Mouse (Mus musculus) embryo, embryonic 10.5 days (tissue): Measurements from ENCODE around the gene Myo3a.
"Not testable (repeated sequence)": the region's sequence is repeated elsewhere in the genome, so short reads cannot be mapped to it uniquely, and the experiment has no call there.

Experiments used
- DNase-seq: peaks from one replicate; pipeline ENCODE4 v3.0.0-alpha.2; 2015; ENCODE audit warnings: low spot score

The Myo3a gene

GRCm38 (mm10) chr2:22227308-22227707, at the start of gene Myo3a:
Gene Myo3a (plus strand): TSS chr2:22227503.
- peak; percentile 3 for DNase-seq

GRCm38 (mm10) chr2:22250462-22250861, 23.2 kb downstream of the Myo3a start:
- no peak for DNase-seq

- DNase-seq: no peak
These were observed 23.7 kb downstream of the Myo3a start for GRCm38 (mm10) chr2:22251045-22251444.

- DNase-seq: no peak
These were observed 28.3 kb downstream of the Myo3a start for GRCm38 (mm10) chr2:22255600-22255999.

GRCm38 (mm10) chr2:22271555-22271954, 44.3 kb downstream of the Myo3a start:
- no peak for DNase-seq

- no peak for DNase-seq
These were observed 58.1 kb downstream of the Myo3a start for GRCm38 (mm10) chr2:22285366-22285765.

GRCm38 (mm10) chr2:22285777-22286176, 58.5 kb downstream of the Myo3a start:
- DNase-seq: no peak

GRCm38 (mm10) chr2:22293579-22294446, 66.5 kb downstream of the Myo3a start:
- DNase-seq: peak; percentile 9

- no peak for DNase-seq
These were observed 67.1 kb downstream of the Myo3a start for GRCm38 (mm10) chr2:22294447-22294738.

GRCm38 (mm10) chr2:22297913-22298312, 70.6 kb downstream of the Myo3a start:
- no peak for DNase-seq

- DNase-seq: peak; percentile 50
These were observed 111.1 kb downstream of the Myo3a start for GRCm38 (mm10) chr2:22338269-22338857.

GRCm38 (mm10) chr2:22410511-22410910, 183.2 kb downstream of the Myo3a start:
- DNase-seq: not testable (repeated sequence)

- no peak for DNase-seq
These were observed 321.1 kb downstream of the Myo3a start for GRCm38 (mm10) chr2:22548421-22548820.

- DNase-seq: not testable (repeated sequence)
These were observed 360.3 kb downstream of the Myo3a start for GRCm38 (mm10) chr2:22587469-22588169.

GRCm38 (mm10) chr2:22588170-22588541, 360.9 kb downstream of the Myo3a start:
- DNase-seq: not testable (repeated sequence)

- not testable (repeated sequence) for DNase-seq
These were observed 361.5 kb downstream of the Myo3a start for GRCm38 (mm10) chr2:22588673-22589381.

- not testable (repeated sequence) for DNase-seq
These were observed 362.3 kb downstream of the Myo3a start for GRCm38 (mm10) chr2:22589382-22590205.

- no peak for DNase-seq
These were observed 362.8 kb downstream of the Myo3a start for GRCm38 (mm10) chr2:22590206-22590490.

- no peak for DNase-seq
These were observed 390.6 kb downstream of the Myo3a start for GRCm38 (mm10) chr2:22617951-22618350.

- no peak for DNase-seq
These were observed 392.1 kb downstream of the Myo3a start for GRCm38 (mm10) chr2:22619416-22619815.

- DNase-seq: no peak
These were observed 392.7 kb downstream of the Myo3a start for GRCm38 (mm10) chr2:22620030-22620429.

- no peak for DNase-seq
These were observed 393.2 kb downstream of the Myo3a start for GRCm38 (mm10) chr2:22620534-22620933.
